Mouse (Mus musculus): ENCODE results near the gene Cfap299.
A peak's percentile ranks its signal among the peaks of the same experiment; 100 is the strongest.
"Not testable (repeated sequence)": the region's sequence is repeated elsewhere in the genome, so short reads cannot be mapped to it uniquely, and the experiment has no call there.

Gene Cfap299

DNA sequence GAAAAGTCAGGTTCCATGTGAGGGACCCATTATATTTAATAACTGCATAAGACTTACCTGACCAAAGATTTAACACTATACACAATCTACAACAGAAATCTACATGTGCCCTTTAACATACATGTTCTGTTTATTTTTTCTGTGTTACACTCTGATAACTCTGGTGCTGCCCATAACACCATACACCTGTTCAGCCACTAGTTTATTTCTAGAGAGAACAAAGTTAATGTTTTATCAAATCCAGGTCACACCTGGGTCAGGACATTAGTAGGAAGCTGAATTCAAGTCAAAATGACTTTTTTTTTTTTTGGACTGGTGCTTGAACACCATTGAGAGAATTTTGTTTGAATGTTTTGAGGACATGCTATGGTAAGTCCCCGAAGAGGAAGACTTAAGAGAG lies 194.7 kb downstream of the Cfap299 start:
- no peak for DNase-seq (ENCODE audit: inconsistent ontology term)

DNA sequence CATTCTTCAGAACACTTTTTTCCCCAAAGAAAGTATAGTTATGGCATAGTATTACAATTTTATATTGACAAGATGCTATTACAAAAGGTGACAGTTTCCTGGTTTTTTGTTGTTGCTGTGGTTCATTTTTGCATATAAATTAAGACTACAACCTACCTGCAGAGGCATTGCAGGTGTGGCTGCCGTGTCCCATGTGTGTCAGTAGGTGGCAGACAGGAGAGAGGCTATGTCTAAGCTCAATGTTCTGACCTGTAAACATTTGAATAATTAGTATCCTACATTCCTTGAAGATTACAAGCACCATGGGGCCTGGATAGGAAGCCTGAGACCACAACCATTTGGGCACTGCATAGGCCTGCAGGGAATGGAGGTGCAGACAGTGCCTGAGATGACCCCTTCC lies 212.2 kb downstream of the Cfap299 start:
- DNase-seq (ENCODE audit: inconsistent ontology term) = no peak

DNA sequence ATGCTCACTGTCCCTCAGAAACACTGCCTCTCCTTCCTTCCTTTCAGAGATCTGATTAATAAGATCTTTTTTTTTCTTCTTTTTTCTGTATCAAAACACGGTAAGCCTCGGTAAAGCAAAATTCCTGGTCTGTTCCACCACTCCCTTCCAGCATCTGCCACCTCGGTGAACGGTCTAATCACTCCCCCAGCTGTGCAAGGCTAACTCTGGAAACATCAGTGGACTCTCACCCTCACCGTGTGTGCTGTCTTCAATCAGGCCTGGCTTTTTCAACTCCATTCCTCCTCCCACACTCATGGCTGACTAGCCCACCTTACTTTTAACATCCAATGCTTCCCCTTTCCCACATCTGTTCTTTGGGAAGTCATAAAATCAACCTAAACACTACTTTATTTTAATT lies 221.2 kb downstream of the Cfap299 start:
- DNase-seq (ENCODE audit: inconsistent ontology term) = no peak

DNA sequence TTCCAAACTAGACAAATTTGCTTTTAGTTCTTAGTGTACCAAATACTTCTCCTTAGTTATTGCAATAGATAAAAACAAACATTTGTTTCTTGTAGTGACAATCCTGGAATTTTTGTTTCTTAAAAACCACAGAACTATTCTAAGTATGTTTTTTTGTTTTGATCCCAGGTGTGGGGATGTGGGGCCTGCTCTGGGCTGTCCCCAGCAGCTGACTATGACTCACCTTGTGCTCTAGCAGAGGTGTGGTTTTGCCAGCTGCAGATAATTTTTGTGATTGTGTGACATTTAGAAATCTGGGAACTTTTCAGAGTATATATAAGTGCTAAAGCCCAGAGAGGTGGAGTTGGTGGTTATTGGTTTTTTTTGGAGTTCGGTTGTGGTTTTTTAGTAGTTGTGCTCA lies 221.8 kb downstream of the Cfap299 start:
- peak; percentile 50 for DNase-seq (ENCODE audit: inconsistent ontology term)

DNA sequence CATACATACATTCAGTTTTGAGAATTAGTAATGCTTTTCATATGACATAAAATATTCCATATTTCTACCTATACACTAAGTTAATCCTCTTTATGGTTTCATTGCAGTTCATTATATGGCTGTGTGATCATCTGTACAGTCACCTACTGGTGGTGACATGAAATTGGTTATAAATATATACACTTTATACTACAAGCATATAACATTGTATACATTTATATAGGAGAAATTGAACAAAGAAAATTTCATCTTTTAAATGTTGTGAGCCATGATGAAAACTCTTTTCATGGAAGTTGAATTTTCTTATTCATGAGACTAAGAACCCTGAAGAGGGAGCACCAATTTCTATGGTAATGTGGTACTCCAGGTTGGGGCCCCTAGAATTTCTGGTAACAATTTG lies 223.3 kb downstream of the Cfap299 start, which contains the start of gene Gm11111:
Gene Gm11111 (plus strand): TSS at position 301 of the 400 bp plus-strand sequence.
- DNase-seq (ENCODE audit: inconsistent ontology term) = no peak

DNA sequence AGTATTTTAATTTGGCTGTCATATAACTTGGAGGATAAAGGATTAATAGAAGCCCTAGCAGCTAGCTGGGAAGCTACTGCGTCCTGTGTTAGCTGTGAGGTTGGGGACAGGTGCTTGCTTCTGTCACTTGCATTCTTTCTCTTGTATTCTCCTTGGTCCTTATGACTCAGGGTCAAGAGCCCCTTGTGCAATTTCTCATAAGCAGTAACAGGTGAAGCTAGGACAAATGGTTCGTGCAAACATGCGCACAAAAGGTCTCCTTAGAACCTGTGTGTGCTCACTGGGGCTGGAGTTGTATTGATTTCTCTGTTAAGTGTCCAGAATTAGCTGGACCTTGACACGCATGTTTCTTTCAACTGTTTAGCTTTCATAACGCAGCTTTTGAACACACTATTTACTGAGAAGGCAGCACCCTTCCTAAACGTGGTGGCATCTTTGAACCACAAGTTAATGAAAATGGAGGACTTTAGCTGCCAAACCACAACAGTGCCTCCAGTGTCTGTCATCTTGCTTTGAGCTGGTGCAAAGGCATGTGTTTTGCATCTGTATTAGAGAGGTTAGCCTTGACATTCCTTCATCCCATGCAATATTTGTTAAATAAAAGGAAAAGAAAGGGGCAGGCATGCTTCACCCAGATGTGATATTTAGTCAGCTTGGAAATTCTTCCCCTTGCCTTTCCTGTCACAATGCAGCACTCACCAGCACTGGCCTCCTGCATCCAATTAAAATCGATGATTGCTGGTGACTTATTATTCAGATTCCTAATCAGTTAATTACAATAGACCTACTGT lies 223.9 kb downstream of the Cfap299 start:
- DNase-seq (ENCODE audit: inconsistent ontology term) = peak; percentile 74

DNA sequence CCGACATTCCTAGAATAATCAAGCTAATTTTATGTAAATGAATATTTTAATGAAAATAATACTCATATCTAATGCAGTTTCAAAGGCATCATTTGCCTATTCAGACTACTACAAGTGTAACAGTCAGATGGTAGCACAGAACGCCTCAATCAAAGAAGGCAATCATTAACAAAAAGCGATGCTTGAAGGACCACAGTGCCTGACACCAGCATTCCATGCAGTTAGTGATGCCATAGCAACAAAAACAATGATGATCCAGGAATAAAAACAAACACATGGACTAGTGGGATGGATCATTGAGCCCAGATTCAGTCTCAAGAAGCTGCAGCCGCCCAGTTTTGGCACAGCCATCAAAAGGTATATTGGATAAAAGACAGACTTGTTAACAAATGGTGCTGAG lies 232.2 kb downstream of the Cfap299 start:
- DNase-seq (ENCODE audit: inconsistent ontology term) = peak; percentile 46

DNA sequence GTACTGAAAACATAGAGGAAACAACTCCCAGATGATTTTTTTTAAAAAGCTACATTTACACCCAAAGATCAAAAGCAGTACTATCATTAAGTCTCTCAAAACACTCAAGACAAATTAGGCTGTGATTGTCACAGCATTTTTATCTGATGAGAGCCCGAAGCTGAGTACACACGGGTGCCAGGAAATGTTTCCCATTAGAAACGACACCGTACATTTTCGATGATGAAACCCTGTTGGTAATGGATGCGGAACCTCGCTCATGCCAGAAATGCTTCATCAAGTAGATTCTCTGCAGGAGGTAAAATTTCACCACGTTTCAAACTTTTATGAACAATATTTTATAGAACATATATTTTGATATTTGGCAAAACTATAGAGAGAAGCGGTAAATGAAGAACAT lies 233.7 kb downstream of the Cfap299 start:
- DNase-seq (ENCODE audit: inconsistent ontology term) = no peak

DNA sequence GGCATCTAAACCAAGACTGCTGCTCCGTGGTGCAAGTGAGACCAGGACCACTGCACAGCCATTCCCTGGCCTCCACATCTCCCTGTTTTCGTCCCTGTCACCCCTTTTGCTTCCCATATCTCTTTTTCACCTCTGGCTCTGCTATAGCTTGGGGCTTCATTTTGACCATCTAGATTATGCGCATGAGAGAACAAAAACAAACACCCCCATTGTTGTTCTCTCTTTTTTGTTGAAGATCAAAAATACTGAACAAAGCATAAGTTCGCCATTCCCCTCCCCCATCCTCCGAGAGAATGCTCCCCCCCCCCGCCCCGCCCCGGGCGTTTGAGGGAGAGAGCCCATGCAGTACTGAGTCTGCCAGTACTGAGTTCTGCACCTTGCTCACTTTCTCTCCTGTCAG lies 234.7 kb downstream of the Cfap299 start:
- DNase-seq (ENCODE audit: inconsistent ontology term) = no peak

DNA sequence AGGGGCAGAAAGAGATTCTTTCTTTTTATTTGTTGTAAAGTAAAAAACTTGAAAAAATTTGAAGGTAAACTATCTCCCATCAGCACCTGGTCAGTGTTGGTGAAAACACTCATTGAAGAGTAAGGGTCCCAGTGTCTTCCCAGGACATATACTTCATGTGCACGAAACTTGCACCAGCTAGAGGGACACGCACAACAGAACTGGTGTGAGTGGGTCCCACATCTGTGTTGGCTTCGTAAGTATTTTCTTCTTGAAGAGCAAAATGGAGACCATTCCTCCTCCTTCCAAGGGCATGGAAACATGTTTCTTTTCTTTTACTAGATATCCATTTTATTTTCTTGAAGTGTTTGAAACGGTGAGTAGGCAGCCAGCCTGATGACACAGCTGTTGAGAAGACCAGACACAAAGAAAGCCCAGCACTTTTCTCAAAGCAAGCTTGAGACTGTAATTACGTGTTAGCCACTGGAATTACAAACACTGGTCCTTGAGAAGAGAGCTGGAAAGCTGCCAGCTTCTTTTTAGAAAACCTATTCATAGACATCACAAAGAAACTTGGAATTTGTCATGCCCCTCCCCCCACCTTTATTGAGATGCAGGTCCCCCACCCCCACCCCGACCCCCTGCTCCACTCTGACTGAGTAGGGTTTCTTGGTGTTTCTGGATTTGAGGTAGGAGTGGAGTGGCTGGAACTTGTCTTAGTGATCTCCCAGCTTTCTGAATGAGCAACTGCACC lies 237.5 kb downstream of the Cfap299 start:
- no peak for DNase-seq (ENCODE audit: inconsistent ontology term)

DNA sequence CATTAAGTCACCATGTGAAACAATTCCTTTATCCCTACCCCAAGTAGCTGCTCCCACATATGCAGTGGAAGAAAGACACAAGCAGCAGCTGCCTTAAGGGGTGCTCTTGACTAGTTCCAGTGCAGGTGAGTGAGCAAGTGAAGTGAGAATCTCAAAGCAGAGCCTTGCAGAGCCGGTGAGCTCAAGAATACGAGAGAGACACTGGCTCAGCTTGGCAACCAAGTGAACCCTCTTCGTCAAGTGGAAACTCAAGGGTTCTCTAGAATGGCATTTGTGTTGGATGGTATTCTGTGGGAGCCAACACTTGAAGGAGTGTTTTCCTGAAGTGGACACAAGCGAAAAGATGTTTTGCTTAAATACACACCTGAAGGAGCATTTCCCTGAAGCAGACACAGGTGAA lies 239.4 kb downstream of the Cfap299 start:
- DNase-seq (ENCODE audit: inconsistent ontology term) = no peak

DNA sequence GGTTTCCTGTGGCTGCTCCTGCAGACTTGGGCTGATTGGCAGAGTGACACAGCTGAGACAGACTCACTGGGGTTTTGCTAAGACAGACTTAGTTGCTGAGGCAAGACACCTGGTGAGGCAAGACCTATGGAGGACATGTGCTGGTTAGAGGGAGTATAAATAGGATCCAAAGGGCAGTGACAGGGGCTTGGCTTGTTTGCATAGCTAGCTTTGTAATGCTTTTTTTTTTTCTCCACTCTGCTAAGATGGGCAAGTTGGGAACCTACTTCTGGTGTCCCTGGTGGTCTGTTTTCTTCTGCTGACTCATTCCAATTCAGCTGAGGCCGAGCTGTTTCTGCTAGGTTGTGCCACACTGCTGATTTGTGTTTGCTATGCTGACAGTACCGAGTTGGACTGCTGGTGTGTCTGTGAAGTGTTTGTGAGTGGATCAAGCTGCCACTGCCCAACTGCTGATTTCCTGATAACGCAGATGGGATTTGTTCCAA lies 240.0 kb downstream of the Cfap299 start:
- no peak for DNase-seq (ENCODE audit: inconsistent ontology term)

DNA sequence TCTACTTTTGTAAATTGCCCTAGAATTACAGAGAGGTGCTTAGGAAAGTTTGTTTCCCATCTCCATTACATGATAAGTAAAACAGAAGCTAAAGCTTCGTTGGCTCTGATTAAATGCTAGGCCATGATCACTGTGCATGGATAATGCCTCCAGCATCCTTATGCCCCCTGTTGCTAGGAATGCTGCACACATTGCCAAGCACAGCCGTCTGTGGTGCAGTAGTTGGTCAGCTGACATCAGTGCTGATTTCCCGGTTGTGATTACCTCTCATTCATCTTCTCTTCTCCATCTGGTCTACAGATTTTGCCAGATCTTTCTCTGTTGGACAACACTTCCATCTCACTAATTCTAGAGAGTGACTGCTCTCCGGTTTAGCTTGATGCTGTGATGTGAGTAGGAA lies 243.3 kb downstream of the Cfap299 start:
- DNase-seq (ENCODE audit: inconsistent ontology term) = no peak

DNA sequence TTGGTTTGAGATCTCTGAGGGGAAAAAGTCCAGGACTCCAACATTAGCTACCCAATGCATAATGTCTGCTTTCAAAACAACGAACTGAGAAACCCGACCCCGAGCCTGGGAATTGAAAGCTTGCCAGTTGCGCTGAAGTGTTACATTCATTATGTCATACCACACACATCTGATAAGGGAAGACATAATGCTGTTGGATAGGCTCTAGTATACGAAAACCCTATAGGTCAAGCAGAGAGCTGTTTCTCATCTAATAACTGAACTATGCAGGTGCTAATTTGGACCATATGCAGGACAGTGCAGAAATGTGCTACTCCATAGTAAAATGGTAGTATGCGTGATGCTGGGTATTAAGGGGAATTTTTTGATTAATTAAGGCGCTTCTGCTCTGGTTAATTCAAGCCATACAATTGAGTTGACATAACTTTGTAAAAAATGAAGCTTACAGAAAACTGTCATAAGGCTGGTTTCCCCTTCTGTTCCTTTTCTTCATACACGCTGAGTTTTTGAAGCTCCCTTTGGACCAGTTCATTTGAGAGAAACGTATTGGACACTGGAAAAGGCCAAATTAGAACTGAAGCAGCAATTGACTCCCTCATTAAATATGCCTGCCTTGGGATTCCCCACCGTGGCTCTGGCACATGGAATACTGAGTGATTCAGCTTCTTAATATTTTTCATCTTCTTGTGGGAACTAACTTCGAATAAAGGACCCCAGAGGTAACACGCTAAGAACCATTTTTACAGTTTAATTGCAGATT lies 245.8 kb downstream of the Cfap299 start:
- peak; percentile 44 for DNase-seq (ENCODE audit: inconsistent ontology term)

DNA sequence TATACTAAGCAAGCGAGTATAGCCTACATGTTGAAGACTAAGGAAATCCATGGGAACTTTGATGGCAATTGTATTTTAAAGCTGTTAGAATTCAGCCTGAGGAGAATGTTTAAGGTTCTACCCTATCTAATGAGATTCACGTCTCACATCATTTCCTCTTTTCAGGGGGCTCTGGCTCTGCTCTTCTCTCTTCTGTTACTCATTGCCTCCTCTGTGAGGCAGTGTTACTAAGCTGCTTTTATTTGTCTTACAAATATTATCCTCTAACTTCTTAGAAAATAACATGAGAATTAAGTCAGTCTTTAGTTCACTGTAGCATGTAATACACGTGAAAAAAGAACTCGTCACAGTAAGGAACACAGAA lies 246.3 kb downstream of the Cfap299 start:
- no peak for DNase-seq (ENCODE audit: inconsistent ontology term)

DNA sequence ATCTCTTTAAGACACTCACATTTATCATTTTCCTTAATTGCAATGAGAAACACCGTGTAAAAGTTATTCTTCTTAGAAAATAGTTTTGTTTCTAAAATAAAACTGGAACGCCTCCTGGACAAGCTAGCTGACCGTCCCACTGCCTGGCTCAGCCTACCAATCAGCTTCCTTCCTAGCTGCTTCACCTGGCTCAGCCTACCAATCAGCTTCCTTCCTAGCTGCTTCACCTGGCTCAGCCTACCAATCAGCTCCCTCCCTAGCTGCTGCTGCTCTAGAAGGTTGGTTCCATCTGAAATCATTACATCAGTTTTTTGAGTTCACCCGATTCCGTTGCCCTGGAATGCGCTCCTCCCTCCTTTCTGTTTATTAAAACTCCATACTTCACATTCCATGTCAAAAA lies 247.4 kb downstream of the Cfap299 start:
- DNase-seq (ENCODE audit: inconsistent ontology term) = not testable (repeated sequence)

DNA sequence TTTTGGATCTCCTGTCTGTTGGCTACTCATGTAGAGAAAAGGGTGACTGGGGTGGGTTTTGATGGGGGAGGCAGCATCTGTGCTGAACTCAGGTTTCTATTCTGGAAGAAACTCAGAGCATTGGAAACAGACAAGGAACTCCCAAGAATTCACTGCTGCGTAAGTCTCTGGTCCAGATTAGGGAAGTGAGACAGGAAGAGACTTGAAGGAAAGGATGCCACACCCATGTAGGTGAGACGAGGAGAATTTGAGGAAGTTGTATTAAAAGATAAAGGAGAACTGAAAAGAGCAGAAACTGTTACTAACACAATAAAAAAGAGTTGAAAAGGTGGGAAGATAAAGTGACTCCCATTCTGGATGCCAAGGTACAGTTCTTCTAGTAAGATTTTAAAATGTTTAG lies 249.3 kb downstream of the Cfap299 start:
- DNase-seq (ENCODE audit: inconsistent ontology term) = no peak

DNA sequence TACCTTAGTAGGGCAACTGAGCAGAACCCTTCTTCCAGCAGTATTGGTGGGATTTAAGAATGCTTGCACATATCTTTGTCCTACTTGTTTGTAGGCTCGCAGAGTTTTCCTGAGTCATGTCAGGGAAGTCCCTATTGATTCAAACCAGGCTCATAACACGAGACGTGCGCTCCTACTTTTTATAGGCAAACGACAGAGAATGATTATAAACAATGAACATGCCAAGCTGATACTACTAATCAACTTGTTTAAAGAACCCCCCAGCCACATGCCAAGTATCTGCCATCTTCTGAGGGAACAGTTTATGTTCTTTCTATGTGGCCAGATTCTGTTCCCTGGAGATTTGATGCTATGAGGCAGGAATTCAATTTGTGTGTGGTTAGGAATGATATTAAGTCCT lies 251.7 kb downstream of the Cfap299 start:
- DNase-seq (ENCODE audit: inconsistent ontology term) = no peak

DNA sequence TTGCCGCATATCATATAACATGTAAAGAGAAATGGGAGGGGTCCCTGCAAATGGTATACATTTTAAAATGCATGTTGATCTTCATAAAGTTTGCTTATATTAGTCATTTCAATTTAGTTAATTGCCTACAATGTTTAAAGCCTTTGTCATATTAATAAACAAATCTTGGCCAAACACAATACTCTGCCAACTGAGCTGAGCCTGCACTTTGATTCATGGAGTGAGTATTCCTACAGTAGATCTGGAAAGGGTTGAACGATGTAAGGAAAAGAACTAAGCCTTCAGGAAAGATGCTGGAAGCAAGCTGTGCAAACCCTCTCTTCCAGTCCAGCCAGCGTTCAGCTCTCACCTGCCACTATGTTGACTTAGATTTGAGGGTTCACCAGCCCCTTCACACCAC lies 252.9 kb downstream of the Cfap299 start:
- no peak for DNase-seq (ENCODE audit: inconsistent ontology term)

DNA sequence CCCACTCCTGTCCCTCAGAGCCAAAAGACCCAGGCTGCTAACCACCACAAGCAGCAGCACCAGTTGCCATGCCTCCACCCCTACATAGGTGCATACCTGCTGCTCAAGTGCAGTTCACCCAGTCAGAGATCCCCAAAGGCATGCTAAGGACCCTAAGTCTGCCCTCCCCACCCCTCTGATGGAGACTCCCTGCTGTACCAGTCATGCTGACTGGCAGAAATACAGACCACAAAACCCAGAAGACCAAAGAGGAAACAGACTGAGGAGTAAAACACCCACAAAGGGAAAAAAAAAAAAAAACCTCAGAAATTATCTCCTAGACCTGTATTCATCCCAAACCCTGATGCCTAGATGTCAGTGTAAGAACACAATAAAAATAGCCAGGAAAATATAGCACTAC lies 256.8 kb downstream of the Cfap299 start:
- no peak for DNase-seq (ENCODE audit: inconsistent ontology term)

DNA sequence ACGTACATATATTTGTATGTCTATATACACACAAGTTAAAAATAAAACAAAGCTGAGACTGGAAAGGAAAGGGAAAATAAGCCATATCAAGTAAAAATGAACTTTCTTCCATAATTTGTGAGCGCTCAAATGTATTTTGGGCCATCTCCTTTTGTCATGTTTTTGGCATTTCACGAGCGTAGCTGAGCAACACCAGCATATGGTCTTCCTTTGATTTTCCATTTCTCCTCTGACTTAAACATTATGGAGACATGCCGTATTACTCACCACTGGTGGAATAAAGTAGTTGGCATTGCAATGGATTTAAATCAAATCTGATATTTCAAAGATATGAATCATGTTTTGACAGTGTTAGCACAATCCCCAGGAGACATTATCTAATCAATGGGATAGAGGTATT lies 284.4 kb downstream of the Cfap299 start:
- no peak for DNase-seq (ENCODE audit: inconsistent ontology term)

DNA sequence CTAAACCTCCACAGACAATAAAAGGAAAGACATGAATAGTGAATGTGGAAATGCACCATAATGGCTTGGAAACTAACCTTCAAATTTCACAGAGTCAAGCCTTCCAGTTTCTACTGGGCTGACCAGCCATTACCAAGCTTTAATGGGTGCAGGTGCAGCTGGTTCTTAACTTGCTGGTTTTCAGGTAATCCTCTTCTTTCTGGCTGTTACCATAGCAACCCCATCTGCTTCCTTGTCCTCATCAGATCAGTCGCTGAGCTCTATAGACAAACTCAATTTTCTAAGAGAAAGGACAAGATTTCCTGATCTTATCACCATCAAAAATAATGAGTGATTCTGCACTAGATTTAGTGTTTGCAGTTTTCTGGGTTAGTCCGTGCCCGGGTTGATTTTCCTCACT lies 287.8 kb downstream of the Cfap299 start:
- no peak for DNase-seq (ENCODE audit: inconsistent ontology term)
